Mouse (Mus musculus) brown adipose tissue, adult 24 weeks (tissue): ENCODE measurements around the gene Esr1. TPM values are rescaled to one million over a fixed set of nuclear protein-coding genes. Genes with fewer than 3 reads are reported as not detected.
"Not testable (repeated sequence)": the region's sequence is repeated elsewhere in the genome, so short reads cannot be mapped to it uniquely, and the experiment has no call there.

Experiments used
- H3K27ac ChIP-seq: fragments of 200-500 bp; replicated peaks from 2 replicates; pipeline ENCODE4 v1.5.1; 2012; ENCODE audit warnings: low read depth, mild to moderate bottlenecking, low read length
- H3K4me1 ChIP-seq: fragments of 200-500 bp; 2 replicates; pipeline ENCODE4 v1.6.1; 2012; ENCODE audit warnings: low read length, mixed read lengths; ENCODE audit not compliant: control insufficient read depth, insufficient read depth, insufficient read length
- H3K4me3 ChIP-seq: fragments of 200-500 bp; 2 replicates; pipeline ENCODE4 v1.5.1; 2012; ENCODE audit warnings: low read depth, mild to moderate bottlenecking, low read length, moderate library complexity; ENCODE audit not compliant: insufficient read depth
- polyA plus RNA-seq: library from polyadenylated mRNA; stranded (reverse); fragments of >200 nt; gene quantifications from 2 replicates; pipeline ENCODE4 v1.2.4, GENCODE M21; 2012; ENCODE audit not compliant: missing spikeins, insufficient read depth, insufficient read length

Esr1 gene
- polyA plus RNA-seq, 1 experiment, result 11.3 TPM

DNA sequence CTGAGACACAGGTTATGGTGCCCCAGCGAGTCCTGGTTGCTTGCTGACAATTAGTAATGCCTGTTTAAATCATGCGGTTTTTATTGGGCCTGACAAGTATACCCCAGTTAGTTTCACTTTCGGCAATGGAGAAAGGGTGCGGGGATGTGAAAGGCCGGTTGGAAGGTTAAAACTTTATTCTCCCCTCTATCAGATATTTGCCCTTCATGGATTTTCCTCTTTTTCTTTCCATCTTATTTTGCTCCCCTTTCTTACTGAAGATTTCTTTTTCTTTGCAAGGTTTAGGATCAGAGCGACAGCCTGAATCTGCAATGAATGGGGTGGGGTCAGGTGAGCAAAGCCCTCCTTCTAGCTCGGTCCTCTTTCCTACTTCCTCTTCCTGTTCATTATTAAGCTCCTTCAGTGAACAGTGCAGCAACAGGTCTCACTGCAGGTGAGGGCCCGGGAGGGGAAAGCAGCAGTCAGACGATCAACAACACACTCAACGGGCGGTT, 20.9 kb downstream of the Esr1 start:
- Histone ChIP-seq H3K4me3 (peak overlapping the region; percentile 17; the same call in 1 of the 2 replicates), H3K4me1 (no peaks in the 10 kb centered on the region), H3K27ac (no peak overlapping the region)

DNA sequence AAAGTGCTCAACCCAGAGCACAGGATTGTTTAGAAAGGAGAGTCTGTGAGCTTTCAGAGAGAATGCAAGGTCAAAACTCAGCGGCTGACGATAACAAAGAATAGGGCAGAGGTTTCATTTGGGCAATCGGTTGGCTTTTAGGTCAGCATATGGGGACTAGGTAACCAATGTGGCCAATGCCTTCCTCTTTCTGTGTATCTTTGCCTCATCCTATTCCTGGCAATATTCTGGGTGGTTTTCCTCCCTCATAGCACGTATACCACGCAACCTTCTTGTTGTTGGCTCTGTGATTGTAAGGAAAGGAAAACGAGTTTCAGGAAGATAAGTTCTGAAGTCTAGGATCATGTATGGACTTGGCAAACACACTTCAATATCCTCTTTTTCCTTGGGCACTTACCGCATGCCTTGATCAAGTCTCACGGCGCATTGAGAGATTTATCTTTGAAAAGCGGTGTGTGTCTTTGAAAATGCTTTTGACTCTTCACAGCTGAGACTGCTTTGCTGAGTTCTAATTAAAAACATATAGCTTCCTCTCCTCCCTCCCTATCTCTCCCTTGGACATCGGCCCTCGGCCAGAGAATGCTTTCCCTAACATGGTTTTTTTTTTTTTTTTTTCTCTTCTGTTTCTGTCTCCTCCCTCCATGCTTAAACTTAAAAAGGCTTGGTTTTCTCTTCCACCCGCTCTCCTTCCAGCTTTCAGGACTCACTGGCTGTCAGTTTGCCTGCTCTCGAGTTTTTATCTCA, 22.1 kb downstream of the Esr1 start:
- no peaks in the 10 kb centered on the region for H3K4me1 ChIP-seq
- no peak overlapping the region for H3K27ac ChIP-seq
- H3K4me3 ChIP-seq, result no peak overlapping the region

DNA sequence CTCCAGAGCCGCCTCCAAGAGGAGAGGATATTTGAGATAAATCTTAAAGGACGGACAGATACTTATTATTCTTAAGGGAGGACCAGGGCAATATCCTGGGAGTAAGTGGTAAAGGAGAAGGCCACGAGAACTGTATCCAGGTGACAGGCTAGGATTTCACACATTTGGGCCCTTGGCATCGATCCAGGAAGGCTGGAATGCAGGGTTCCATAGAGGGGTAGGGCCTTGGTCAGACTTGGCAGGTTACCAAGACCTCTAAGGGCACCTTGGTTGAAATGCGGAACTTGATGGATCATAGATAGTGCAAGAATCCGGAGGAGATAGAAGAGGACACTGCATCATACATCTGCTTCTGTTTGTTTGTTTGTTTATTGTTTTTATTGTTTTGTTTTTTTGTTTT, 24.3 kb downstream of the Esr1 start:
- Histone ChIP-seq H3K4me3 (no peak overlapping the region), H3K4me1 (no peaks in the 10 kb centered on the region), H3K27ac (no peak overlapping the region)

DNA sequence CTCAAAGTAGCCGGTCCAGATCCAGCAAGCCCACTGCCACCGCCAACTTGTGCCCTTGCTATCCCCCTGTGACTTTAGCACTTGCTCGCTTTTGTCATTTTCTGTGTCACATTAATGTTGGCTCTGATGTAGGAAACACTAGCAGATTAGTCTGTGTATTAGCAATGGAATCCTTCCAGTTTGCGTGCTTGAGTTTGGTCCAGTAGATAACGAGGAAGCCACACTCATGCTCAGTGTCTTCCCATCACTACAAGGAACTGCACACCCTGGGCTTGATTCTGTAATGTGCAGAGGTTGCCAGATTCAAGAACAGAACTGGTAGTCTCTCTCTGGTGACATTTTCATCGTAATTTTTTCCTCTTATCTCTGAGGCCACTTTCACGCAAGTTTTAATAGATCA, 34.7 kb downstream of the Esr1 start:
- no peak overlapping the region for H3K27ac ChIP-seq
- no peaks in the 10 kb centered on the region for H3K4me1 ChIP-seq
- H3K4me3 ChIP-seq, result no peak overlapping the region

DNA sequence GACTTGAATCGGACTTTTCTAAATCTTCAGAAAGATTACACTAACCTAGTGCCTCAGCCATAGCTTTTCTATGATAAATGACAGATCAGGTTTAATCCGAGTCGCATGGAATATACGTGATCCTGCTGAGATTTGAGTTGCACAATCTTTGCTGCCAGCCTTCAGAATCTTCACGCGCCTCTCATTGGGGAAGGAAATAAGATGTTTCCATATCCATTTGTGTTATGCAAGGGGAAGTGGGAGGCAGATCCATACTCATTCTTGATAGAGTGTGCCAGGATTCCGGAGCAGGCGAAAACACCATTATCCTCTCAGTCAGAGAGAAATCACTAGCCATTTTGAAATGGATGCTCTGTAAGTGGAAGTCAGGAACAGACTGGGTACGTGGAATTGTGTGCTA, 35.5 kb downstream of the Esr1 start:
- no peak overlapping the region for H3K27ac ChIP-seq
- H3K4me3 ChIP-seq, result no peak overlapping the region
- H3K4me1 ChIP-seq, result no peaks in the 10 kb centered on the region

DNA sequence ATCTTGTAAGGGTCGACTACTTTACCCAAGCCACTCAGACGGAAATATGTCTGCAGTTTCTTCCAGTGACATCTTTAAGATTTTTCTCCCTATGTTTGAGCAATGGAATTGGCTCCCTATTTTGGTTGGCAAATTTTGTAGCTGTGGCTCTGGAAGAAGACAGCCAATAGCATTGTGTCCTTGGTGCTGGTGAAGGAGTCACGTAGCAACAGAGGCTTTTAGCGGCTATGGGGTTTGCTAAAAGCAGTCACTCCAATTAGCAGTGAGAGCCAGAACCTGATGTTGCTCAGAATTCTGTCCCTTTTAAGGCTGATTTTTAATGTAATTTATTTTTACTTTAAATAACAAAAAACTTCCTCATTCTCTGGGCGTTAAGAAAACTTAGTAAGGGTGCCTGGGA, 54.0 kb downstream of the Esr1 start:
- Histone ChIP-seq H3K4me3 (no peak overlapping the region), H3K4me1 (no peaks in the 10 kb centered on the region), H3K27ac (no peak overlapping the region)

DNA sequence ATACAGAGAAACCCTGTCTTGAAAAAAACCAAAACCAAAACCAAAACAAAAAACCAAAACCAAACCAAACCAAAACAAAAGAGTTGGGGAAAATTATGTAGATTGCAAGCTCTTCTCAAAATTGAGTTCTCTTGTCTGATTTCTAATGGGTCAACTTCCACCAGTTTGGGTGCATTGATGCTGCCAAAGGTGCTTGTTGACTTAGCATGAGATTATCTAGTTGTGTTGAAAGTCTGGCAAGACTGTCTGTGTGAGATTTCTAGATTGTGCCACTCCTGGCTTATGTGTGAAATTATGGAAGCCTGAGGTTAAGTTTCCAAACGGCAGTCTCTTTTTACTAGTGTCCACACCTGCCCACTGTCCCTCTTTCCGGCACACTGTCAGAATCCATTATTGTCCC, 55.6 kb downstream of the Esr1 start:
- no peaks in the 10 kb centered on the region for H3K4me1 ChIP-seq
- no peak overlapping the region for H3K27ac ChIP-seq
- no peak overlapping the region for H3K4me3 ChIP-seq

DNA sequence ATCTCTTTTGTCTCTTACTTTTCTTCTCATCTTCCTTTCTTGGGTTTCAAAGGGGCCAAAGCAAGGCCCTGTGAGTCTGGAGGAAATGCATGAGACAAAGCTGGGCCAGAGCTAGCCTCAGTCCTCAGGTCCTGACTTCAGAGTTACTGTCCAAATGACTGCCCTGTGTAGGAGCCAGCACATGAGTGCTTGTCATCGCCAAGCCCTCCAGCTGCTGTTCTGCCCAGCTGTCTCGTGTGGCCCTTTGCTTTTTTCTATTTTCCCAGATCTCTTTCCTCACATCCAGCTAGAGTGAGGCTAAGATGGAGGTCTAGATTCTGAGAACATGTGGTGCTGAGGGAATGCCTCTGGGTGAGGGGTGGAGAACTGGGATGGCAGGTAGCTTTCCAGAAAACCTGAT, 58.7 kb downstream of the Esr1 start:
- Histone ChIP-seq H3K4me1 (no peaks in the 10 kb centered on the region), H3K4me3 (no peak overlapping the region), H3K27ac (no peak overlapping the region)

DNA sequence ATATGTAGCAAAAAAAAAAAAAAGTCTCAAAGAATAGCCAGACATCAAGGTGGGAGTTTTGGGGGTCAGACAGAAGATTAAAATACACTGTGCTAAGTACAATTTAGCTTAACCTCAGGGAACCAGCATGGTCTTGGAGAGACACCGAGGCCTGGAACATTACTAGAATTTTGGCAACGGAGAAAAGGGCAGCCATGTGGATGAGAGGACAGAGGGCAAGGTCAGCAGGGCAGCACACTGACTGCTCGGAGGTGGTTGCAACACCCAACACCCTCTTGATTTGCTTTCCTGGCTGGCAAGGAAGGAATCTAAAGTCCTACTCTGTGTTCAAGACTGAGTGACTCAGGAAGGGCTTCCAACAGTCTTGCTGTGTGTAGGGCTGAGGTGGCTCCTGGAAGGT, 60.5 kb downstream of the Esr1 start:
- Histone ChIP-seq H3K4me3 (no peak overlapping the region), H3K4me1 (no peaks in the 10 kb centered on the region), H3K27ac (no peak overlapping the region)

DNA sequence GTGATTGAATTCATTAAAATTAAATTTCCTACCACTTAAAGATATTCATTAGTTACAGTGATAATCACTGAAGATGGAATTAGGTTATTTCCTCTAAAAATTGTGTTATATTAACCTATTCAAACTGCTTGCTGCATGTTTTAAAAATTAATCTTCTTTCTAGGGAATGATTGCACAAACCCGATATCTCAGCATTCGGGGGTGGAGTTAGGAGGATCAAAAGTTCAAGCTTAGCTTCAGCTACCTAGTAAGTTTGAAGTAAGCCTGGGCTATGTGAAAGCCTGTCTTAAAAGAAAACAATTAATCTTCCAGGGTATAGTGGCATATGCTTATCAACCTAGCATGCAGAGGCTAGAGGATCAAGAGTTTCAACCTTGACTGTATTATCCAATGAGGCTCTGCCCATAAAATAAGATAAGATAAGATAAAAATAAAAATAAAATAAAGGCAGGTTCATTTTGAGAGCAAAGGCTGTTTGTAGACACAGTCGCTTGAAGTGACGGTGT, 62.0 kb downstream of the Esr1 start:
- H3K27ac ChIP-seq, result no peak overlapping the region
- no peak overlapping the region for H3K4me3 ChIP-seq
- H3K4me1 ChIP-seq, result no peaks in the 10 kb centered on the region

DNA sequence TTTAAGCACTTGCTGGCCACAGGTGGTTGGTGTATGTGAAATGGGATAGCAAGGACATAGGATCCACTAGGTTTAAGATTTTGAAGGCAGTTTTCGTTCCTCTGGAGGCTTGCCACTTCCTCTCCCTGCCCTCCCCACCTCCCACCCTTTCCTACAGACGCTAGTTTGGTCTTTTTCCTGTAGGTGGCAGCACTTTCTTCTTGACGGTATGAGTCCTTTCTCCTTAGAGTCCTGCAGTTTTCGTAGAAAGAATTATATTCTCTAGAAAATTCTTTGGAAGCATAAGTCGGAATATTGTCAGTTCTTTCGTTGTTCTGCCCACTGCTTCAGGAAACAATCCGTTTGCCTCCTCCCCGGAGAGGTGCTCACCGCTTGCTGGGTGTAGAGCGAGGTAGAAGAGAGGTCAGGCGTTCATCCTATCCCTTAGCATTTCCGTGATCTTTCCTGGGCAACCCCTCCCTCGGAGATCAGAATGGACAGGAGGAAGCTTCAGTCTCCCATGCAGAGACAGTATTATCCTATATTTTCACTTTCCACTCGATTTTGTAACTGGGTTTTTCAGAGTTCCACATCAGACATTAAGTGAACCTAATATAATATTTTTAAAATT, 63.7 kb downstream of the Esr1 start:
- not testable (repeated sequence) for H3K4me1 ChIP-seq, H3K4me3 ChIP-seq, H3K27ac ChIP-seq

DNA sequence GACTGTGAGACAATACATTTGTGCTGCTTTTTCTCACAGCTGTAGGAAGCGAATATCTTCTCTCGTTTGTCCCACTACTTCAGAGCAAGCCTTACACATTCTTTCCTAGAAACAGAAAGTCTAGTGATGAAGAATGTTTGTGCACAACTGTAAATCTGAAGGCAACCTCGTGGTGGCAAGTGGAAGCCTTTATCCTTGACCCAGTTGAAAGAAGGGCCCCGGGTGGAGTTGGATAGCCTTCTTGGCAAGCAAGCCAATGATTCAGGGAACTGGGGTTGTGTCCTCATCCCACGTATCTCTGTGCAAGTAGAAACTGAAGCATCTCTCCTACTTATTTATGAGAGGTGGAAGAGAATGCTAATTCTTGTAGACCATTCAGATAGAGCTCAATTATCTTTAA, 71.7 kb downstream of the Esr1 start:
- Histone ChIP-seq H3K4me3 (no peak overlapping the region), H3K27ac (no peak overlapping the region), H3K4me1 (no peaks in the 10 kb centered on the region)

DNA sequence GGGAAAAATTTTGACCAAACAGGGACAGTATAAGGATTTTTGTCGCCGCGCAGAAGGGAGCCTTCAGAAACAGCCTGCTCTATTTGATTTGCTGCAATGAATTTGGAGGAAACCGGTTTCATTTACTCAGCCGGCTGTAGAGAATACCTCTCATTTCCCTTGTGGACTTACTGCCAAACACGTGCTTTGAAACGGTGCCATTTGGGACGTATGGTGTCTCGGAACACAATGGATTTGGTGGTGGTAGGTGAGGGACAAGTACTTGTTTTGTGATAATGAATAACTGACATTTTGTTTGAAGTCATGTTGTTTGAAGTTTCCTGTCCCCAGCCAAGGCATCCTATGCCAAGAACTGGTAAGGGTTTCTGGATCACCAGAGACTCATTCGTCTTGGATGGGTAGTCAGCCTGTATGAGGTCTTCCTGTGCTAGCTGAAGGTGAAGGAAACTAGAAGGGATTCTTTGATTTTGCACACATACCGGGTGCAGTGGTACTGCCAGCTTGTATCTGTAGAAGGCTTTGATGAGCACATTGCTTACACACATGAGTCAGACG, 72.4 kb downstream of the Esr1 start:
- no peak overlapping the region for H3K27ac ChIP-seq

DNA sequence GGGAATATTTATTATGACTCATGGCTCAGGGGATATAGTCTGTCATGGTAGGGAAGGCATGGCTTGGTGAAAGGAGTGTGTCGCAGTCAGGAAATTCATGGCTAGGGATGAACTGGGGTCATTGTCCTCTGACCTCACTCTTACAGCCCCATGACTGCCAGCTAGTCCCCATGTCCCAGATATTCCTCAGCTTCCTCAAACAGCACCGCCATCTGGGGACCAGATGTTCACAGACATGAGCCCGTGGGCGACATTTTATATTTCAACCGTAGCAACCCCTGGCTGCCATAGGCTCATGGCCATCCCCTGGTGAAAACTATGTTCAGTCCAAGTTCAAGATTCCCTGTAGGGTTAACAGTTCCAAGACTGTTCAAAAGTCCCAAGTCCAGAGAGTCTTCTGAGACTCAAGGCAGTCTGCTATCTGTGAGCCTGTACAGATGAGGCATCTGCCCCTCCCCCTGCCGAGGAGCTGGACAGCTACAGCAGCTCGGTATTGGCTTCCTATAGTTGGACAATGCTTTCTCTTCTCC, 83.0 kb downstream of the Esr1 start:
- Histone ChIP-seq H3K27ac (no peak overlapping the region), H3K4me3 (no peak overlapping the region), H3K4me1 (peaks cover 2% of the 10 kb centered on the region)

More for the DNA sequence above, 72.4 kb downstream of the Esr1 start:
- no peaks in the 10 kb centered on the region for H3K4me1 ChIP-seq
- no peak overlapping the region for H3K4me3 ChIP-seq

DNA sequence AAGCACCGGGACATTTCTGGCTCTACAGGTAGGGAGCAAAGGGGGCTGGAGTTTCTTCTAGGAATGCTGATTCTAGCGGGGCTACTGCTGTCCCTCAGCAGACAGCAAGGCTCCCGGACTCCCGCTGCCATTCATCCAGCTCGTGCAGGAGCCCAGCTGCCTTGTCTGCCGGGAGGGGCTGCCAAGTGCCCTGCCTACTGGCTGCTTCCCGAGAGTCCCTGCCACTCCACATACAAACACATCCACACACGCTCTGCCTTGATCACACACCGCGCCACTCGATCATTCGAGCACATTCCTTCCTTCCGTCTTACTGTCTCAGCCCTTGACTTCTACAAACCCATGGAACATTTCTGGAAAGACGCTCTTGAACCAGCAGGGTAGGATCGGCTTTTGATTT, 98.5 kb downstream of the Esr1 start:
- H3K4me1 ChIP-seq, result no peaks in the 10 kb centered on the region
- peak overlapping the region; percentile 56 for H3K4me3 ChIP-seq
- no peak overlapping the region for H3K27ac ChIP-seq
